Mouse (Mus musculus) effector memory CD4-positive, alpha-beta T cell, adult 5 months (primary cell): ENCODE data around the gene Urb2. TPM values are rescaled to one million over a fixed set of nuclear protein-coding genes. Genes with fewer than 3 reads are reported as not detected.

Experiments used
- polyA plus RNA-seq: library from polyadenylated mRNA; unstranded; fragments of 100-300 nt; shearing (Covaris generic); gene quantifications from one replicate; pipeline ENCODE4 v1.2.1, GENCODE M21; 2017

Gene Urb2
- 10.3 TPM for polyA plus RNA-seq

GRCm38 (mm10) chr8:124021237-124022227 is at the start of gene Urb2, which contains the start of gene Taf5l:
Urb2 (plus strand) TSS chr8:124021508.
Taf5l (minus strand) TSS chr8:124021397.

GRCm38 (mm10) chr8:123982826-123983400 is 38.4 kb upstream of the Urb2 start, which contains the start of gene Abcb10:
Abcb10 (minus strand) TSS chr8:123983122.

Other genes starting within 250 kb of the Urb2 start
- gene Rab4a, start 215.5 kb upstream of the Urb2 start, polyA plus RNA-seq: 29.1 TPM
- gene Ccsap, start 161.3 kb upstream of the Urb2 start, polyA plus RNA-seq: 22.3 TPM
- gene Acta1, start 126.8 kb upstream of the Urb2 start, polyA plus RNA-seq: 0.62 TPM
- gene Nup133, start 72.2 kb upstream of the Urb2 start, polyA plus RNA-seq: 15.9 TPM
- 2.3 TPM for gene Abcb10, start 38.4 kb upstream of the Urb2 start, polyA plus RNA-seq
- 100 TPM for gene Taf5l, start 111 bp upstream of the Urb2 start, polyA plus RNA-seq
- gene Galnt2, start 209.9 kb downstream of the Urb2 start, polyA plus RNA-seq: 59.2 TPM